Mouse (Mus musculus): ENCODE results near the gene Itpr1.

The Itpr1 gene

GRCm38 (mm10) chr6:108476797-108477235 is 263.9 kb downstream of the Itpr1 start:
- DNase-seq (ENCODE audit: low spot score): no peak

- DNase-seq (ENCODE audit: low spot score): no peak
Observed at GRCm38 (mm10) chr6:108477602-108478001, 264.7 kb downstream of the Itpr1 start.

GRCm38 (mm10) chr6:108481190-108481589 is 268.3 kb downstream of the Itpr1 start:
- no peak for DNase-seq (ENCODE audit: low spot score)

GRCm38 (mm10) chr6:108482464-108482863 is 269.6 kb downstream of the Itpr1 start:
- DNase-seq (ENCODE audit: low spot score): no peak

- DNase-seq (ENCODE audit: low spot score): no peak
Observed at GRCm38 (mm10) chr6:108486212-108486992, 273.5 kb downstream of the Itpr1 start.

- DNase-seq (ENCODE audit: low spot score): no peak
Observed at GRCm38 (mm10) chr6:108487300-108487835, 274.5 kb downstream of the Itpr1 start.

- DNase-seq (ENCODE audit: low spot score): no peak
Observed at GRCm38 (mm10) chr6:108488250-108488649, 275.4 kb downstream of the Itpr1 start.

- DNase-seq (ENCODE audit: low spot score): no peak
Observed at GRCm38 (mm10) chr6:108491969-108492368, 279.1 kb downstream of the Itpr1 start.

GRCm38 (mm10) chr6:108493753-108494152 is 280.9 kb downstream of the Itpr1 start:
- DNase-seq (ENCODE audit: low spot score): no peak

GRCm38 (mm10) chr6:108494185-108494804 is 281.4 kb downstream of the Itpr1 start:
- no peak for DNase-seq (ENCODE audit: low spot score)

GRCm38 (mm10) chr6:108494994-108495393 is 282.1 kb downstream of the Itpr1 start:
- no peak for DNase-seq (ENCODE audit: low spot score)

GRCm38 (mm10) chr6:108498070-108498469 is 285.2 kb downstream of the Itpr1 start:
- no peak for DNase-seq (ENCODE audit: low spot score)

GRCm38 (mm10) chr6:108503651-108504050 is 290.8 kb downstream of the Itpr1 start:
- DNase-seq (ENCODE audit: low spot score): no peak

GRCm38 (mm10) chr6:108504717-108505116 is 291.8 kb downstream of the Itpr1 start:
- no peak for DNase-seq (ENCODE audit: low spot score)

GRCm38 (mm10) chr6:108506161-108506560 is 293.3 kb downstream of the Itpr1 start:
- DNase-seq (ENCODE audit: low spot score): no peak

- DNase-seq (ENCODE audit: low spot score): no peak
Observed at GRCm38 (mm10) chr6:108507337-108507736, 294.4 kb downstream of the Itpr1 start.

- DNase-seq (ENCODE audit: low spot score): no peak
Observed at GRCm38 (mm10) chr6:108509320-108509719, 296.4 kb downstream of the Itpr1 start.

- DNase-seq (ENCODE audit: low spot score): no peak
Observed at GRCm38 (mm10) chr6:108510101-108510500, 297.2 kb downstream of the Itpr1 start.

GRCm38 (mm10) chr6:108512097-108512496 is 299.2 kb downstream of the Itpr1 start:
- no peak for DNase-seq (ENCODE audit: low spot score)

- DNase-seq (ENCODE audit: low spot score): no peak
Observed at GRCm38 (mm10) chr6:108512994-108513393, 300.1 kb downstream of the Itpr1 start.

GRCm38 (mm10) chr6:108516248-108516647 is 303.4 kb downstream of the Itpr1 start:
- DNase-seq (ENCODE audit: low spot score): no peak

GRCm38 (mm10) chr6:108517241-108517981 is 304.5 kb downstream of the Itpr1 start:
- DNase-seq (ENCODE audit: low spot score): no peak

GRCm38 (mm10) chr6:108517986-108518385 is 305.1 kb downstream of the Itpr1 start:
- DNase-seq (ENCODE audit: low spot score): no peak
